Mouse (Mus musculus): ENCODE measurements around the gene Cspg4. TPM values are rescaled to one million over a fixed set of nuclear protein-coding genes. Genes with fewer than 3 reads are reported as not detected.
A peak's percentile ranks its signal among the peaks of the same experiment; 100 is the strongest.

Gene Cspg4
- polyA plus RNA-seq, 1 experiment from 2014 or later: 23.9 TPM

GRCm38 (mm10) chr9:56923841-56924650, 59.2 kb downstream of the Cspg4 start:
- no peaks in the 10 kb centered on the region for H3K27me3 ChIP-seq (ENCODE audit: control insufficient read depth, insufficient read depth, low read depth, low read length)
- no peak for ATAC-seq (ENCODE audit: low read depth)

GRCm38 (mm10) chr9:56924651-56925027, 59.8 kb downstream of the Cspg4 start:
- H3K27ac ChIP-seq (ENCODE audit: low read length): peak overlapping the region; percentile 86
- peak overlapping the region; percentile 80 for H3K4me2 ChIP-seq (ENCODE audit: low read depth, low read length)
- peak overlapping the region; percentile 58 for H3K9ac ChIP-seq (ENCODE audit: low read length)
- H3K4me3 ChIP-seq (ENCODE audit: low read length): peak overlapping the region; percentile 47
- peaks cover 47% of the 10 kb centered on the region for H3K4me1 ChIP-seq (replicated peaks; ENCODE audit: control insufficient read depth, insufficient read depth, low read length)
- 5% methylated on average over 7 of the region's 7 CpGs for WGBS
- ATAC-seq (ENCODE audit: low read depth): peak; percentile 68
- H3K36me3 ChIP-seq (ENCODE audit: control insufficient read depth, insufficient read depth, low read length): peaks cover 15% of the 10 kb centered on the region
- no peaks in the 10 kb centered on the region for H3K27me3 ChIP-seq (ENCODE audit: control insufficient read depth, insufficient read depth, low read depth, low read length)
- no peaks in the 10 kb centered on the region for H3K9me3 ChIP-seq (ENCODE audit: control insufficient read depth, low read length)

More at GRCm38 (mm10) chr9:56923841-56924650, 59.2 kb downstream of the Cspg4 start:
- H3K4me2 ChIP-seq (ENCODE audit: low read depth, low read length): peak overlapping the region; percentile 80
- WGBS: 27% methylated on average over 8 of the region's 8 CpGs
- H3K9me3 ChIP-seq (ENCODE audit: control insufficient read depth, low read length): no peaks in the 10 kb centered on the region
- H3K4me1 ChIP-seq (replicated peaks; ENCODE audit: control insufficient read depth, insufficient read depth, low read length): peaks cover 47% of the 10 kb centered on the region
- peak overlapping the region; percentile 86 for H3K27ac ChIP-seq (ENCODE audit: low read length)
- peak overlapping the region; percentile 58 for H3K9ac ChIP-seq (ENCODE audit: low read length)
- peak overlapping the region; percentile 47 for H3K4me3 ChIP-seq (ENCODE audit: low read length)
- peaks cover 15% of the 10 kb centered on the region for H3K36me3 ChIP-seq (ENCODE audit: control insufficient read depth, insufficient read depth, low read length)

- H3K9ac ChIP-seq (ENCODE audit: low read length): peak overlapping the region; percentile 58
- peaks cover 47% of the 10 kb centered on the region for H3K4me1 ChIP-seq (replicated peaks; ENCODE audit: control insufficient read depth, insufficient read depth, low read length)
- H3K27me3 ChIP-seq (ENCODE audit: control insufficient read depth, insufficient read depth, low read depth, low read length): no peaks in the 10 kb centered on the region
- ATAC-seq (ENCODE audit: low read depth): no peak
- H3K4me2 ChIP-seq (ENCODE audit: low read depth, low read length): peak overlapping the region; percentile 80
- peak overlapping the region; percentile 86 for H3K27ac ChIP-seq (ENCODE audit: low read length)
- peaks cover 12% of the 10 kb centered on the region for H3K36me3 ChIP-seq (ENCODE audit: control insufficient read depth, insufficient read depth, low read length)
- 66% methylated on average over 26 of the region's 26 CpGs for WGBS
- peak overlapping the region; percentile 47 for H3K4me3 ChIP-seq (ENCODE audit: low read length)
- no peaks in the 10 kb centered on the region for H3K9me3 ChIP-seq (ENCODE audit: control insufficient read depth, low read length)
Observed at GRCm38 (mm10) chr9:56925291-56926024, 60.6 kb downstream of the Cspg4 start.

GRCm38 (mm10) chr9:56926025-56926360, 61.2 kb downstream of the Cspg4 start:
- Histone ChIP-seq H3K4me1 (replicated peaks; ENCODE audit: control insufficient read depth, insufficient read depth, low read length) (peaks cover 47% of the 10 kb centered on the region), H3K4me3 (ENCODE audit: low read length) (peak overlapping the region; percentile 68), H3K36me3 (ENCODE audit: control insufficient read depth, insufficient read depth, low read length) (peaks cover 12% of the 10 kb centered on the region), H3K27me3 (ENCODE audit: control insufficient read depth, insufficient read depth, low read depth, low read length) (no peaks in the 10 kb centered on the region), H3K9me3 (ENCODE audit: control insufficient read depth, low read length) (no peaks in the 10 kb centered on the region), H3K27ac (ENCODE audit: low read length) (no peak overlapping the region), H3K9ac (ENCODE audit: low read length) (peak overlapping the region; percentile 76), H3K4me2 (ENCODE audit: low read depth, low read length) (peak overlapping the region; percentile 80)
- 94% methylated on average over 10 of the region's 10 CpGs for WGBS
- no peak for ATAC-seq (ENCODE audit: low read depth)

- Histone ChIP-seq H3K4me2 (ENCODE audit: low read depth, low read length) (peak overlapping the region; percentile 80), H3K27ac (ENCODE audit: low read length) (peak overlapping the region; percentile 98; the same call in 1 of the 2 replicates), H3K4me3 (ENCODE audit: low read length) (peak overlapping the region; percentile 68), H3K36me3 (ENCODE audit: control insufficient read depth, insufficient read depth, low read length) (peaks cover 11% of the 10 kb centered on the region), H3K9me3 (ENCODE audit: control insufficient read depth, low read length) (no peaks in the 10 kb centered on the region), H3K27me3 (ENCODE audit: control insufficient read depth, insufficient read depth, low read depth, low read length) (no peaks in the 10 kb centered on the region), H3K9ac (ENCODE audit: low read length) (peak overlapping the region; percentile 76), H3K4me1 (replicated peaks; ENCODE audit: control insufficient read depth, insufficient read depth, low read length) (peaks cover 47% of the 10 kb centered on the region)
- 72% methylated on average over 10 of the region's 10 CpGs for WGBS
- no peak for ATAC-seq (ENCODE audit: low read depth)
Observed at GRCm38 (mm10) chr9:56926387-56926786, 61.6 kb downstream of the Cspg4 start.

- no peaks in the 10 kb centered on the region for H3K9me3 ChIP-seq (ENCODE audit: control insufficient read depth, low read length)
- H3K27me3 ChIP-seq (ENCODE audit: control insufficient read depth, insufficient read depth, low read depth, low read length): no peaks in the 10 kb centered on the region
- peaks cover 47% of the 10 kb centered on the region for H3K4me1 ChIP-seq (replicated peaks; ENCODE audit: control insufficient read depth, insufficient read depth, low read length)
- peak overlapping the region; percentile 80 for H3K4me2 ChIP-seq (ENCODE audit: low read depth, low read length)
- peak overlapping the region; percentile 68 for H3K4me3 ChIP-seq (ENCODE audit: low read length)
- peak overlapping the region; percentile 98 for H3K27ac ChIP-seq (ENCODE audit: low read length)
- ATAC-seq (ENCODE audit: low read depth): peak; percentile 19
- peak overlapping the region; percentile 76 for H3K9ac ChIP-seq (ENCODE audit: low read length)
- WGBS: 1% methylated on average over 35 of the region's 35 CpGs
- H3K36me3 ChIP-seq (ENCODE audit: control insufficient read depth, insufficient read depth, low read length): peaks cover under 1% of the 10 kb centered on the region; the same call in 1 of the 2 replicates
Observed at GRCm38 (mm10) chr9:56927191-56928012, 62.6 kb downstream of the Cspg4 start.

GRCm38 (mm10) chr9:56928041-56928811, 63.4 kb downstream of the Cspg4 start, which contains the start of gene Snx33:
Snx33 (minus strand) TSS chr9:56928371.
- H3K4me1 ChIP-seq (replicated peaks; ENCODE audit: control insufficient read depth, insufficient read depth, low read length): peaks cover 40% of the 10 kb centered on the region
- no peaks in the 10 kb centered on the region; the same call in 1 of the 2 replicates for H3K36me3 ChIP-seq (ENCODE audit: control insufficient read depth, insufficient read depth, low read length)
- H3K9ac ChIP-seq (ENCODE audit: low read length): peak within 1 kb of the TSS; percentile 76
- H3K27me3 ChIP-seq (ENCODE audit: control insufficient read depth, insufficient read depth, low read depth, low read length): no peaks in the 10 kb centered on the region
- H3K4me3 ChIP-seq (ENCODE audit: low read length): peak within 1 kb of the TSS; percentile 68
- under 1% methylated on average over 50 of the region's 50 CpGs for WGBS
- peak within 1 kb of the TSS; percentile 98 for H3K27ac ChIP-seq (ENCODE audit: low read length)
- peak within 1 kb of the TSS; percentile 80 for H3K4me2 ChIP-seq (ENCODE audit: low read depth, low read length)
- no peaks in the 10 kb centered on the region for H3K9me3 ChIP-seq (ENCODE audit: control insufficient read depth, low read length)
- ATAC-seq (ENCODE audit: low read depth): peak; percentile 88

GRCm38 (mm10) chr9:56929496-56929895, 64.7 kb downstream of the Cspg4 start:
- H3K36me3 ChIP-seq (ENCODE audit: control insufficient read depth, insufficient read depth, low read length): no peaks in the 10 kb centered on the region; the same call in 1 of the 2 replicates
- ATAC-seq (ENCODE audit: low read depth): no peak
- H3K9me3 ChIP-seq (ENCODE audit: control insufficient read depth, low read length): no peaks in the 10 kb centered on the region
- H3K9ac ChIP-seq (ENCODE audit: low read length): no peak overlapping the region
- H3K27me3 ChIP-seq (ENCODE audit: control insufficient read depth, insufficient read depth, low read depth, low read length): no peaks in the 10 kb centered on the region
- no peak overlapping the region for H3K27ac ChIP-seq (ENCODE audit: low read length)
- H3K4me1 ChIP-seq (replicated peaks; ENCODE audit: control insufficient read depth, insufficient read depth, low read length): peaks cover 28% of the 10 kb centered on the region
- H3K4me2 ChIP-seq (ENCODE audit: low read depth, low read length): no peak overlapping the region
- H3K4me3 ChIP-seq (ENCODE audit: low read length): no peak overlapping the region
- 28% methylated on average over 4 of the region's 4 CpGs for WGBS

Data from lung, embryonic 16.5 days (tissue).